Mouse (Mus musculus): Measurements from ENCODE around the gene Rora.

Gene Rora

GRCm38 (mm10) chr9:69303962-69304361 lies 650.4 kb downstream of the Rora start:
- no peak for DNase-seq (ENCODE audit: low read depth, low spot score)

- DNase-seq (ENCODE audit: low read depth, low spot score): no peak
Observed at GRCm38 (mm10) chr9:69304492-69304891, 650.9 kb downstream of the Rora start.

GRCm38 (mm10) chr9:69304991-69305390 lies 651.4 kb downstream of the Rora start:
- DNase-seq (ENCODE audit: low read depth, low spot score): no peak

- DNase-seq (ENCODE audit: low read depth, low spot score): no peak
Observed at GRCm38 (mm10) chr9:69306734-69307528, 653.3 kb downstream of the Rora start.

- DNase-seq (ENCODE audit: low read depth, low spot score): no peak
Observed at GRCm38 (mm10) chr9:69307974-69308373, 654.4 kb downstream of the Rora start.

GRCm38 (mm10) chr9:69310524-69310923 lies 656.9 kb downstream of the Rora start:
- no peak for DNase-seq (ENCODE audit: low read depth, low spot score)

- no peak for DNase-seq (ENCODE audit: low read depth, low spot score)
Observed at GRCm38 (mm10) chr9:69313297-69313696, 659.7 kb downstream of the Rora start.

GRCm38 (mm10) chr9:69314451-69315210 lies 661.0 kb downstream of the Rora start:
- DNase-seq (ENCODE audit: low read depth, low spot score): no peak

- no peak for DNase-seq (ENCODE audit: low read depth, low spot score)
Observed at GRCm38 (mm10) chr9:69317527-69318115, 664.0 kb downstream of the Rora start.

- no peak for DNase-seq (ENCODE audit: low read depth, low spot score)
Observed at GRCm38 (mm10) chr9:69319434-69319833, 665.8 kb downstream of the Rora start.

- DNase-seq (ENCODE audit: low read depth, low spot score): no peak
Observed at GRCm38 (mm10) chr9:69319913-69320634, 666.5 kb downstream of the Rora start.

GRCm38 (mm10) chr9:69320635-69321027 lies 667.0 kb downstream of the Rora start:
- no peak for DNase-seq (ENCODE audit: low read depth, low spot score)

GRCm38 (mm10) chr9:69321956-69322355 lies 668.4 kb downstream of the Rora start:
- DNase-seq (ENCODE audit: low read depth, low spot score): no peak

GRCm38 (mm10) chr9:69323831-69324230 lies 670.2 kb downstream of the Rora start:
- DNase-seq (ENCODE audit: low read depth, low spot score): no peak

GRCm38 (mm10) chr9:69327077-69327476 lies 673.5 kb downstream of the Rora start:
- DNase-seq (ENCODE audit: low read depth, low spot score): no peak

- no peak for DNase-seq (ENCODE audit: low read depth, low spot score)
Observed at GRCm38 (mm10) chr9:69327591-69327990, 674.0 kb downstream of the Rora start.

GRCm38 (mm10) chr9:69331790-69332189 lies 678.2 kb downstream of the Rora start:
- peak; percentile 38 for DNase-seq (ENCODE audit: low read depth, low spot score)

GRCm38 (mm10) chr9:69332802-69333568 lies 679.4 kb downstream of the Rora start:
- no peak for DNase-seq (ENCODE audit: low read depth, low spot score)

GRCm38 (mm10) chr9:69333654-69334053 lies 680.1 kb downstream of the Rora start:
- no peak for DNase-seq (ENCODE audit: low read depth, low spot score)

GRCm38 (mm10) chr9:69334106-69334505 lies 680.5 kb downstream of the Rora start:
- DNase-seq (ENCODE audit: low read depth, low spot score): peak; percentile 51

GRCm38 (mm10) chr9:69336063-69336462 lies 682.5 kb downstream of the Rora start:
- DNase-seq (ENCODE audit: low read depth, low spot score): no peak
